Mouse (Mus musculus): ENCODE measurements around the gene Gpkow.
A peak's percentile ranks its signal among the peaks of the same experiment; 100 is the strongest.

Gene Gpkow

GRCm38 (mm10) chrX:7696954-7697381, at the start of gene Gpkow:
Gene Gpkow (plus strand): TSS chrX:7697131.
- peak; percentile 57 to 66 for DNase-seq

GRCm38 (mm10) chrX:7648671-7649304, 48.1 kb upstream of the Gpkow start:
- peak; percentile 74 for DNase-seq

GRCm38 (mm10) chrX:7657221-7657639, 39.7 kb upstream of the Gpkow start, which contains the start of gene Prickle3:
Gene Prickle3 (plus strand): TSS chrX:7657260.
- peak; percentile 52 to 62 for DNase-seq

- DNase-seq = no peak
Measured at GRCm38 (mm10) chrX:7658031-7658784, 38.7 kb upstream of the Gpkow start.

- DNase-seq = no peak
Measured at GRCm38 (mm10) chrX:7658785-7659589, 37.9 kb upstream of the Gpkow start.

- no peak for DNase-seq
Measured at GRCm38 (mm10) chrX:7661086-7661485, 35.8 kb upstream of the Gpkow start.

GRCm38 (mm10) chrX:7662936-7663335, 34.0 kb upstream of the Gpkow start:
- no peak for DNase-seq

- DNase-seq = no peak
Measured at GRCm38 (mm10) chrX:7664791-7665190, 32.1 kb upstream of the Gpkow start.

- no peak for DNase-seq
Measured at GRCm38 (mm10) chrX:7665739-7666502, 31.0 kb upstream of the Gpkow start.

GRCm38 (mm10) chrX:7670390-7670881, 26.5 kb upstream of the Gpkow start:
- peak; percentile 56 to 66 for DNase-seq

GRCm38 (mm10) chrX:7670921-7671623, 25.9 kb upstream of the Gpkow start, which contains the start of gene Plp2:
Gene Plp2 (minus strand): TSS chrX:7671390.
- peak; percentile 46 to 56 for DNase-seq

- no peak for DNase-seq
Measured at GRCm38 (mm10) chrX:7672739-7673138, 24.2 kb upstream of the Gpkow start.

- peak; percentile 42 to 49 for DNase-seq
Measured at GRCm38 (mm10) chrX:7673578-7674281, 23.2 kb upstream of the Gpkow start.

- DNase-seq = peak in 1 of 2 experiments; percentile 26
Measured at GRCm38 (mm10) chrX:7674284-7675000, 22.5 kb upstream of the Gpkow start.

- no peak for DNase-seq
Measured at GRCm38 (mm10) chrX:7675001-7675380, 21.9 kb upstream of the Gpkow start.

GRCm38 (mm10) chrX:7678986-7679385, 17.9 kb upstream of the Gpkow start:
- no peak for DNase-seq

- DNase-seq = peak; percentile 80 to 85
Measured at GRCm38 (mm10) chrX:7679405-7680056, 17.4 kb upstream of the Gpkow start.

- DNase-seq = no peak
Measured at GRCm38 (mm10) chrX:7680057-7680412, 16.9 kb upstream of the Gpkow start.

- DNase-seq = no peak
Measured at GRCm38 (mm10) chrX:7680864-7681263, 16.1 kb upstream of the Gpkow start, which contains the start of gene Magix. Gene Magix (minus strand): TSS chrX:7681251.

- no peak for DNase-seq
Measured at GRCm38 (mm10) chrX:7688321-7688720, 8.6 kb upstream of the Gpkow start.
